Mouse (Mus musculus): ENCODE measurements around the gene Nacc1. TPM values are rescaled to one million over a fixed set of nuclear protein-coding genes. Genes with fewer than 3 reads are reported as not detected.
A peak's percentile ranks its signal among the peaks of the same experiment; 100 is the strongest.

The Nacc1 gene
- total RNA-seq, 2 experiments from 2014 or later = 59.2 to 92.9 TPM

GRCm38 (mm10) chr8:84715893-84716468 is 28.3 kb upstream of the Nacc1 start:
- ATAC-seq (replicated peaks; ENCODE audit: poor library complexity, severe bottlenecking) = no peak

GRCm38 (mm10) chr8:84714161-84714560 is 26.5 kb upstream of the Nacc1 start:
- no peak for ATAC-seq (replicated peaks; ENCODE audit: poor library complexity, severe bottlenecking)

- ATAC-seq (replicated peaks; ENCODE audit: poor library complexity, severe bottlenecking) = no peak
Measured at GRCm38 (mm10) chr8:84713381-84713780, 25.7 kb upstream of the Nacc1 start.

- ATAC-seq (replicated peaks; ENCODE audit: poor library complexity, severe bottlenecking) = no peak
Measured at GRCm38 (mm10) chr8:84712759-84713120, 25.1 kb upstream of the Nacc1 start.

- peak; percentile 34; the same call in 1 of the 2 replicates for ATAC-seq (replicated peaks; ENCODE audit: poor library complexity, severe bottlenecking)
Measured at GRCm38 (mm10) chr8:84711933-84712758, 24.5 kb upstream of the Nacc1 start.

GRCm38 (mm10) chr8:84711312-84711711 is 23.6 kb upstream of the Nacc1 start:
- ATAC-seq (replicated peaks; ENCODE audit: poor library complexity, severe bottlenecking) = no peak

- ATAC-seq (replicated peaks; ENCODE audit: poor library complexity, severe bottlenecking) = no peak
Measured at GRCm38 (mm10) chr8:84709931-84710330, 22.3 kb upstream of the Nacc1 start.

GRCm38 (mm10) chr8:84708774-84709475 is 21.3 kb upstream of the Nacc1 start:
- ATAC-seq (replicated peaks; ENCODE audit: poor library complexity, severe bottlenecking) = peak; percentile 36

GRCm38 (mm10) chr8:84708071-84708541 is 20.4 kb upstream of the Nacc1 start:
- ATAC-seq (replicated peaks; ENCODE audit: poor library complexity, severe bottlenecking) = no peak

GRCm38 (mm10) chr8:84707267-84707883 is 19.7 kb upstream of the Nacc1 start:
- peak; percentile 36 for ATAC-seq (replicated peaks; ENCODE audit: poor library complexity, severe bottlenecking)

GRCm38 (mm10) chr8:84706610-84707266 is 19.1 kb upstream of the Nacc1 start:
- ATAC-seq (replicated peaks; ENCODE audit: poor library complexity, severe bottlenecking) = peak; percentile 9

- no peak for ATAC-seq (replicated peaks; ENCODE audit: poor library complexity, severe bottlenecking)
Measured at GRCm38 (mm10) chr8:84705960-84706359, 18.3 kb upstream of the Nacc1 start.

GRCm38 (mm10) chr8:84704867-84705831 is 17.5 kb upstream of the Nacc1 start:
- ATAC-seq (replicated peaks; ENCODE audit: poor library complexity, severe bottlenecking) = no peak

- no peak for ATAC-seq (replicated peaks; ENCODE audit: poor library complexity, severe bottlenecking)
Measured at GRCm38 (mm10) chr8:84704356-84704755, 16.7 kb upstream of the Nacc1 start.

- ATAC-seq (replicated peaks; ENCODE audit: poor library complexity, severe bottlenecking) = no peak
Measured at GRCm38 (mm10) chr8:84703466-84704249, 16.0 kb upstream of the Nacc1 start.

GRCm38 (mm10) chr8:84702963-84703465 is 15.4 kb upstream of the Nacc1 start:
- no peak for ATAC-seq (replicated peaks; ENCODE audit: poor library complexity, severe bottlenecking)

- no peak for ATAC-seq (replicated peaks; ENCODE audit: poor library complexity, severe bottlenecking)
Measured at GRCm38 (mm10) chr8:84702561-84702960, 14.9 kb upstream of the Nacc1 start.

All from granulocyte monocyte progenitor cell, adult 5-6 weeks (primary cell).